ENCODE assay signal across 8 mouse cellular contexts in the genomic region with DNA sequence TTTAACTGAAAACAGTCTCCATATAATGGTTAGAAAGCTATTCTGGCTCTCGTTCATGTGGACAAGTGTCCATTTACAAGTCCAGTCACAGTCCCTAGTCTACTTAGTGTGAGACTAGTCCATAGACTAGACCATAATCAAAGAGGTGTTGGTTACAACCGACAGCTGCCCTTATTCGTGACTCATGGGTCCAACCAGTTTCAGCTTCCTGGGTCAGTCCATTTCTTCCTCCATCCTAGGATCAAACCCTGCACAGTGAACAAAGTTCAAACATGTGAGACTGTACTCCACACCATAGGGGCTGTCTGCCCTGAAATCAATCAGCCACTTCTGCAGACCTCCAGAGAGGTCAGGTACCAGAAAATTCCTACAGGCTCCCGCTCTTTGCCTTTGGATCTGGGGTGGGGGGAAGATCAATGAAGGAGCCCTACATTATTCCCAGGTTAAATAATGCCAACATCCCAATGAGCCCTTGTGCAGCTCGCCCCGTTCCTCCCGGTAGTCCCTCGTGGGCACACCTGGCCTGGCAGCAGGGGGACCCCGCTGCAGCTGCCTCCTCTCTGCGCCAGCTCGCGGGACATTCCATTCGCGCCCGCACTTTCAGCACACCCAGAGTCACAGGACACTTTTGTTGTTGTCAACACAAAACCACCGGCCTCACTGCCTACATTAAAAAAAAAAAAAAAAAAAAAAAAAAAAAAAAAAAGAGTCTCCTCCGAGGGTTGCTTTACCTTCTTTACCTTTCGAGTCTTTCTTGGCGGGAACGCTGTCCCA. TPM values are rescaled to one million over a fixed set of nuclear protein-coding genes. Genes with fewer than 3 reads are reported as not detected.
DNase-seq lines count a peak whose midpoint lies in the region; ATAC-seq lines count a peak whose summit lies in the region.

Gene Dclre1a, minus strand, starts transcription at position 767 of the 774 bp plus-strand sequence.

- H3K27me3 ChIP-seq in embryonic facial prominence, embryonic 10.5 days (replicated peaks; ENCODE audit: low read depth, poor library complexity, severe bottlenecking) = no peaks in the 10 kb centered on the region
- H3K27me3 ChIP-seq in limb, embryonic 15.5 days = no peaks in the 10 kb centered on the region
- no peaks in the 10 kb centered on the region for H3K27me3 ChIP-seq in midbrain, embryonic 14.5 days (ENCODE audit: control insufficient read depth, insufficient read depth, low read length)

- peaks cover 25% of the 10 kb centered on the region for H3K4me1 ChIP-seq in embryonic facial prominence, embryonic 10.5 days
- peaks cover 12% of the 10 kb centered on the region; the same call in 1 of the 2 replicates for H3K4me1 ChIP-seq in limb, embryonic 15.5 days
- peaks cover 19% of the 10 kb centered on the region for H3K4me1 ChIP-seq in midbrain, embryonic 14.5 days (ENCODE audit: control insufficient read depth, insufficient read depth, low read length)

- peaks cover 30% of the 10 kb centered on the region for H3K36me3 ChIP-seq in embryonic facial prominence, embryonic 10.5 days (replicated peaks)
- H3K36me3 ChIP-seq in limb, embryonic 15.5 days = peaks cover 32% of the 10 kb centered on the region
- H3K36me3 ChIP-seq in midbrain, embryonic 14.5 days (ENCODE audit: control insufficient read depth, insufficient read depth, low read length) = peaks cover 18% of the 10 kb centered on the region

- WGBS in embryonic facial prominence, embryonic 10.5 days = 9% methylated on average over 20 of the region's 20 CpGs
- 6% methylated on average over 20 of the region's 20 CpGs for WGBS in limb, embryonic 15.5 days
- 10% methylated on average over 20 of the region's 20 CpGs for WGBS in midbrain, embryonic 14.5 days

- H3K9me3 ChIP-seq in embryonic facial prominence, embryonic 10.5 days = no peaks in the 10 kb centered on the region
- H3K9me3 ChIP-seq in limb, embryonic 15.5 days = no peaks in the 10 kb centered on the region
- H3K9me3 ChIP-seq in midbrain, embryonic 14.5 days (ENCODE audit: control insufficient read depth, low read length) = no peaks in the 10 kb centered on the region

- H3K27ac ChIP-seq in embryonic facial prominence, embryonic 10.5 days (replicated peaks) = peak within 1 kb of the TSS; percentile 99
- H3K27ac ChIP-seq in limb, embryonic 15.5 days = peak within 1 kb of the TSS; percentile 98
- H3K27ac ChIP-seq in midbrain, embryonic 14.5 days (replicated peaks; ENCODE audit: low read depth, low read length) = peak within 1 kb of the TSS; percentile 94

- peak within 1 kb of the TSS; percentile 95 for H3K4me3 ChIP-seq in embryonic facial prominence, embryonic 10.5 days
- H3K4me3 ChIP-seq in limb, embryonic 15.5 days = peak within 1 kb of the TSS; percentile 92
- H3K4me3 ChIP-seq in midbrain, embryonic 14.5 days (replicated peaks; ENCODE audit: low read depth, low read length) = peak within 1 kb of the TSS; percentile 85

- peak within 1 kb of the TSS; percentile 79 for H3K4me2 ChIP-seq in limb, embryonic 15.5 days
- H3K4me2 ChIP-seq in midbrain, embryonic 14.5 days (ENCODE audit: low read length) = peak within 1 kb of the TSS; percentile 78

- DNase-seq in retina, embryonic 14.5 days (ENCODE audit: low spot score) = peak; percentile 80
- no peak for DNase-seq in retina, postnatal 1 day
- peak; percentile 79 for DNase-seq in embryonic facial prominence, embryonic 10.5 days (ENCODE audit: low spot score)
- peak; percentile 55 for DNase-seq in heart, adult 8-10 months (ENCODE audit: low spot score)
- peak; percentile 67 to 68 for DNase-seq in kidney, adult 8-10 months
- DNase-seq in midbrain, embryonic 14.5 days = peak; percentile 84
- DNase-seq in spleen, postnatal 36 days (ENCODE audit: low spot score in 2 of 2) = peak; percentile 73 to 76

- H3K9ac ChIP-seq in limb, embryonic 15.5 days = peak within 1 kb of the TSS; percentile 90
- H3K9ac ChIP-seq in midbrain, embryonic 14.5 days (replicated peaks; ENCODE audit: low read length) = peak within 1 kb of the TSS; percentile 86

- peak; percentile 64; the same call in 1 of the 2 replicates for ATAC-seq in limb, embryonic 15.5 days (ENCODE audit: insufficient number of reproducible peaks, low FRiP score, low TSS enrichment, low read depth)
- ATAC-seq in midbrain, embryonic 14.5 days (ENCODE audit: low FRiP score, low TSS enrichment) = peak; percentile 73; the same call in 1 of the 2 replicates

RNA-seq across cellular contexts. Expression of gene Dclre1a, which starts in this region (rescaled TPM):
- 19.0 and 23.1 TPM in 2 replicates for polyA plus RNA-seq in embryonic facial prominence, embryonic 10.5 days (2016; fragmentation: Nextera tagmentation; extraction: Ambion mirVana)
- total RNA-seq in heart, adult 8-10 months (2022) = 10 to 100 TPM in 2 of 4 experiments, 1 to 10 TPM in 2; 7.4 to 12.5 (median 10.6) TPM
- 17.9 and 19.2 TPM in 2 replicates for polyA plus RNA-seq in limb, embryonic 15.5 days (2015; fragmentation: Nextera tagmentation; extraction: Ambion mirVana)
- 10.9 and 12.5 TPM in 2 replicates for polyA plus RNA-seq in midbrain, embryonic 14.5 days (2014; fragmentation: Nextera tagmentation; extraction: Ambion mirVana)
